In the genomic region with DNA sequence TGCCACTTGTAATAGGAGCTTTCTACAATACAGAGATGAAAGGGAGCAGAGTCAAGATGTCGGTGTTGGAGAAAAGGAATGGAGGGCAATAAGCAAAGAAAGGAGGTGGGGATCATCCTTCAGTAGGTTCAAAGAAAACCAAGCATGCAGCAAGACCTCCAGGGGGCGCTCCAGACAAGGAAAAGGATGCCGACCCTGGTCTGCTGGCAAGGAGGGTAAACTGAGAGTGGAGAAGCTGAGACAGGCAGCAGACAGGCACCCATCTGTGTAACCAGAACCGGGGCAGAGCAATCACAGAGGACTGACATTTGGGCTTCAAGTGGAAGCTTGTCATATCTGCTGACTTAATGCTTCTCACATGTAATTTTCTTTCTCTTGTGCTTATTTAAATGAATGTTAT, we compare ENCODE assay signal across 9 mouse cellular contexts. TPM values are rescaled to one million over a fixed set of nuclear protein-coding genes. Genes with fewer than 3 reads are reported as not detected.
DNase-seq lines count a peak whose midpoint lies in the region; ATAC-seq and TF ChIP-seq lines count a peak whose summit lies in the region.
"Had no signal": no experiment of that assay in that cellular context is flagged by ENCODE, and none has a peak within 500 bp of the region (broad histone marks: within the 10 kb centered on the region; RNA-seq: fewer than 3 reads in every experiment).

No protein-coding gene starts in this region.

- H3K4me3 ChIP-seq in MEL (ENCODE audit: control insufficient read depth in 1 of 2, insufficient read depth in 1 of 2, low read depth in 2 of 2, low read length in 2 of 2), result no peak overlapping the region
- H3K4me3 ChIP-seq in gastrocnemius, adult 2 months, result no peak overlapping the region
- no peak overlapping the region for H3K4me3 ChIP-seq in midbrain, postnatal 0 days (ENCODE audit: low read depth, low read length)
- H3K4me3 ChIP-seq: megakaryocyte, embryonic 14.5 days had no signal

- no peak overlapping the region for H3K27ac ChIP-seq in MEL (ENCODE audit: control insufficient read depth, low read depth, low read length)
- H3K27ac ChIP-seq in gastrocnemius, adult 2 months, result no peak overlapping the region
- H3K27ac ChIP-seq in midbrain, postnatal 0 days (ENCODE audit: low read depth, low read length), result no peak overlapping the region

- 8% methylated on average over 4 of the region's 4 CpGs for WGBS in midbrain, postnatal 0 days

- ATAC-seq in midbrain, postnatal 0 days (ENCODE audit: low FRiP score), result 0 out of 2 replicates have a peak, but pooled peaks have one; percentile 10

- TF ChIP-seq POLR2A in MEL (IDR thresholded peaks at IDR 0.05; ENCODE audit: control insufficient read depth in 1 of 2, insufficient read depth in 1 of 2, low read depth in 1 of 2, low read length in 2 of 2, poor library complexity in 1 of 2), result no peak

- H3K79me2 ChIP-seq in MEL (ENCODE audit: control insufficient read depth, insufficient read depth, low read length, poor library complexity), result no peaks in the 10 kb centered on the region

- peak; percentile 5 for DNase-seq in heart, adult 8-10 months (ENCODE audit: low spot score)
- DNase-seq in heart, adult 11 months, result no peak
- peak; percentile 58 for DNase-seq in MEL (ENCODE audit: low read depth, low spot score)
- peak; percentile 29 to 63 for DNase-seq in cerebellum, postnatal 25 days
- peak; percentile 56 for DNase-seq in gastrocnemius, adult 2 months
- DNase-seq in layer of hippocampus, postnatal 36 days, result peak; percentile 61 to 62
- peak; percentile 67 for DNase-seq in midbrain, postnatal 0 days (ENCODE audit: low spot score)
- peak; percentile 23 to 39 for DNase-seq in thymus, postnatal 36 days

- intact Hi-C loops in gastrocnemius, adult 2 months (cut with DNase I), result loop anchor here (10.0 kb wide), 1 partner anchor 1019 kb away; no protein-coding TSS in a partner anchor

- no peaks in the 10 kb centered on the region for H3K36me3 ChIP-seq in MEL (ENCODE audit: control insufficient read depth in 1 of 2, insufficient read depth in 2 of 2, low read length in 2 of 2)
- no peaks in the 10 kb centered on the region for H3K36me3 ChIP-seq in midbrain, postnatal 0 days (ENCODE audit: insufficient read depth, low read length)

- H3K4me2 ChIP-seq in midbrain, postnatal 0 days (ENCODE audit: low read depth, low read length, poor library complexity, severe bottlenecking), result no peak overlapping the region

- no peaks in the 10 kb centered on the region for H3K9me3 ChIP-seq in MEL (replicated peaks; ENCODE audit: insufficient read depth, low read length)
- no peaks in the 10 kb centered on the region for H3K9me3 ChIP-seq in midbrain, postnatal 0 days (ENCODE audit: low read length)

- TF ChIP-seq RAD21 in MEL (IDR thresholded peaks at IDR 0.05; ENCODE audit: low read depth, low read length), result peak; percentile 78

- peak; percentile 59 to 84 (median 73) for TF ChIP-seq CTCF in MEL (IDR thresholded peaks at IDR 0.05 in 2 of 3, conservative IDR thresholded peaks at IDR 0.05 in 1 of 3; ENCODE audit: control insufficient read depth in 1 of 3, insufficient read depth in 1 of 3, low read depth in 2 of 3, low read length in 3 of 3, poor library complexity in 1 of 3, severe bottlenecking in 1 of 3)
- peak; percentile 73 for TF ChIP-seq CTCF in gastrocnemius, adult 2 months (IDR thresholded peaks at IDR 0.05)
- TF ChIP-seq CTCF in midbrain, postnatal 0 days (IDR thresholded peaks at IDR 0.05), result peak; percentile 81

- no peak for TF ChIP-seq EP300 in MEL (IDR thresholded peaks at IDR 0.05; ENCODE audit: low read depth in 1 of 2, low read length in 2 of 2)

- no peaks in the 10 kb centered on the region for H3K27me3 ChIP-seq in MEL (ENCODE audit: control insufficient read depth in 1 of 2, insufficient read depth in 2 of 2, low read length in 2 of 2)
- H3K27me3 ChIP-seq in midbrain, postnatal 0 days (ENCODE audit: insufficient read depth, low read length), result no peaks in the 10 kb centered on the region
- H3K27me3 ChIP-seq: megakaryocyte, embryonic 14.5 days had no signal

- H3K9ac ChIP-seq in MEL (ENCODE audit: control insufficient read depth, low read depth, low read length, poor library complexity, severe bottlenecking), result no peak overlapping the region
- H3K9ac ChIP-seq in midbrain, postnatal 0 days (replicated peaks; ENCODE audit: low read length, poor library complexity, severe bottlenecking), result no peak overlapping the region

- no peaks in the 10 kb centered on the region for H3K4me1 ChIP-seq in MEL (ENCODE audit: control insufficient read depth in 1 of 2, insufficient read depth in 2 of 2, low read length in 2 of 2)
- H3K4me1 ChIP-seq in midbrain, postnatal 0 days (ENCODE audit: insufficient read depth, low read length), result no peaks in the 10 kb centered on the region
- H3K4me1 ChIP-seq: megakaryocyte, embryonic 14.5 days had no signal

TF ChIP-seq in MEL, 35 proteins besides CTCF, POLR2A, EP300 and RAD21:
- TF ChIP-seq SMC3 (IDR thresholded peaks at IDR 0.05; ENCODE audit: low read depth, low read length) (peak; percentile 72), ZC3H11A (IDR thresholded peaks at IDR 0.05; ENCODE audit: low read depth, low read length) (peak; percentile 60; the same call in 1 of the 2 replicates), MXI1 (IDR thresholded peaks at IDR 0.05; ENCODE audit: low read depth, low read length) (no peak)

RNA-seq across cellular contexts. Expression of a gene that starts 22.6 kb away (rescaled TPM):
- not detected for total RNA-seq in heart, adult 8-10 months (2022)
- total RNA-seq in MEL (2012; rRNA removed), result not detected in 2 replicates
- not detected for polyA plus RNA-seq in MEL (2012; ENCODE audit: insufficient read depth in 1 of 2, insufficient read length in 2 of 2, low read depth in 1 of 2, low replicate concordance in 2 of 2, missing spikeins in 1 of 2)
- not detected for total RNA-seq in gastrocnemius, adult 2 months (2021)
- total RNA-seq in layer of hippocampus, postnatal 36 days (2021), result not detected
- not detected in 2 replicates for total RNA-seq in midbrain, postnatal 0 days (2014; rRNA removed)
- not detected in 2 replicates for polyA plus RNA-seq in midbrain, postnatal 0 days (2015; fragmentation: Nextera tagmentation; extraction: Ambion mirVana)

RNA-seq across cellular contexts. Expression of a gene that starts 56.1 kb away (rescaled TPM):
- total RNA-seq in heart, adult 8-10 months (2022), result under 1 TPM in 1 of 4 experiments, not detected in 3; 0.24 TPM
- total RNA-seq in MEL (2012; rRNA removed), result 0.10 TPM in 1 of 2 replicates, not detected in the other
- polyA plus RNA-seq in MEL (2012; ENCODE audit: insufficient read depth in 1 of 2, insufficient read length in 2 of 2, low read depth in 1 of 2, low replicate concordance in 2 of 2, missing spikeins in 1 of 2), result under 1 TPM in 1 of 2 experiments, not detected in 1; 0.04 TPM
- total RNA-seq in gastrocnemius, adult 2 months (2021), result not detected
- not detected for total RNA-seq in layer of hippocampus, postnatal 36 days (2021)
- total RNA-seq in midbrain, postnatal 0 days (2014; rRNA removed), result not detected in 2 replicates
- 0.15 TPM in 1 of 2 replicates, not detected in the other for polyA plus RNA-seq in midbrain, postnatal 0 days (2015; fragmentation: Nextera tagmentation; extraction: Ambion mirVana)
